Mouse (Mus musculus) midbrain, embryonic 16.5 days (tissue): ENCODE data around the gene Lrp1. TPM values are rescaled to one million over a fixed set of nuclear protein-coding genes. Genes with fewer than 3 reads are reported as not detected.

Experiments used
- ATAC-seq: fragments of 200-750 bp; cut with Nextera tagmentation; 2 replicates; pipeline ENCODE4 v1.8.0; 2017; ENCODE audit warnings: moderate TSS enrichment
- H3K27ac ChIP-seq: fragments of 300-500 bp; sonication (generic); 2 replicates; pipeline ENCODE4 v1.5.1; 2014; ENCODE audit warnings: mild to moderate bottlenecking, low read length, mixed read lengths
- H3K27me3 ChIP-seq: fragments of 300-500 bp; sonication (generic); 2 replicates; pipeline ENCODE4 v1.6.1; 2014; ENCODE audit warnings: low read depth, low read length, mixed read lengths; ENCODE audit not compliant: control insufficient read depth, insufficient read depth
- H3K36me3 ChIP-seq: fragments of 300-500 bp; sonication (generic); 2 replicates; pipeline ENCODE4 v1.6.1; 2014; ENCODE audit warnings: mild to moderate bottlenecking, low read length, moderate library complexity, mixed read lengths; ENCODE audit not compliant: control insufficient read depth, insufficient read depth
- H3K4me1 ChIP-seq: fragments of 300-500 bp; sonication (generic); 2 replicates; pipeline ENCODE4 v1.6.1; 2014; ENCODE audit warnings: mild to moderate bottlenecking, low read length, mixed read lengths; ENCODE audit not compliant: control insufficient read depth, insufficient read depth
- H3K4me2 ChIP-seq: fragments of 300-500 bp; sonication (generic); 2 replicates; pipeline ENCODE4 v1.6.1; 2014; ENCODE audit warnings: mild to moderate bottlenecking, low read length, mixed read lengths
- H3K4me3 ChIP-seq: fragments of 300-500 bp; sonication (generic); 2 replicates; pipeline ENCODE4 v1.5.1; 2014; ENCODE audit warnings: low read depth, mild to moderate bottlenecking, low read length, moderate library complexity, mixed read lengths
- H3K9ac ChIP-seq: fragments of 300-500 bp; sonication (generic); 2 replicates; pipeline ENCODE4 v1.6.1; 2014; ENCODE audit warnings: low read depth, low read length, mixed read lengths
- H3K9me3 ChIP-seq: fragments of 300-500 bp; sonication (generic); replicated peaks from 2 replicates; pipeline ENCODE4 v1.6.1; 2014; ENCODE audit warnings: mild to moderate bottlenecking, low read length, mixed read lengths; ENCODE audit not compliant: control insufficient read depth, poor library complexity, severe bottlenecking
- WGBS: fragments of 180-500 bp; shearing (Covaris S2); extraction: QIAGEN DNeasy Blood & Tissue Kit; methylation state at CpG from one replicate; pipeline ENCODE4 v1.1.7; 2014; 5-methylcytosine and 5-hydroxymethylcytosine counted together
- polyA plus RNA-seq: library from polyadenylated mRNA; unstranded; fragments of >200 nt; fragmentation: Nextera tagmentation; extraction: Ambion mirVana; gene quantifications from 2 replicates; pipeline ENCODE4 v1.2.1, GENCODE M21; 2015

The Lrp1 gene
- polyA plus RNA-seq, 1 experiment from 2014 or later: 110 TPM

DNA sequence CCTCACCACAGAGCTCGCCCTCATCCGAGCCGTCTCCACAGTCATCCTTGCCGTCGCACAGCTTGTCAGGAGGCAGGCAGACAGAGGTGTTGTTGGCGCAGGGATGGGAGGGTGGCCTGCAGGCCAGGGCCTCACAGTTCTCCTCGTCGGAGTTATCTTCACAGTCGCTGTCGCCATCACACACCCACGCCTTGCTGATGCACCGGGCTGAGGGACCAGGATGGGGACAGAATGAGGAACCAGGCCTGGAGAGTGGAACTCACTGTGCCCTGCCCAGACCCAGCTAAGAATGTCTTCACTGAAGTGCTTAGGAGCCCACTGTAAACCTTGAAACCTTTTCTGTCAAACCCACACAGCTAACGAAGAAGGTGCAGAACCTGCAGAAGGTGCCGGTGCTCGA is 43.0 kb downstream of the Lrp1 start:
- peaks cover 81% of the 10 kb centered on the region for H3K36me3 ChIP-seq
- WGBS: 94% methylated on average over 15 of the region's 15 CpGs
- no peak overlapping the region for H3K4me3 ChIP-seq
- H3K9ac ChIP-seq: no peak overlapping the region
- no peaks in the 10 kb centered on the region for H3K27me3 ChIP-seq
- H3K27ac ChIP-seq: no peak overlapping the region
- no peak overlapping the region for H3K4me2 ChIP-seq
- ATAC-seq: no peak
- no peaks in the 10 kb centered on the region for H3K9me3 ChIP-seq
- H3K4me1 ChIP-seq: no peaks in the 10 kb centered on the region

DNA sequence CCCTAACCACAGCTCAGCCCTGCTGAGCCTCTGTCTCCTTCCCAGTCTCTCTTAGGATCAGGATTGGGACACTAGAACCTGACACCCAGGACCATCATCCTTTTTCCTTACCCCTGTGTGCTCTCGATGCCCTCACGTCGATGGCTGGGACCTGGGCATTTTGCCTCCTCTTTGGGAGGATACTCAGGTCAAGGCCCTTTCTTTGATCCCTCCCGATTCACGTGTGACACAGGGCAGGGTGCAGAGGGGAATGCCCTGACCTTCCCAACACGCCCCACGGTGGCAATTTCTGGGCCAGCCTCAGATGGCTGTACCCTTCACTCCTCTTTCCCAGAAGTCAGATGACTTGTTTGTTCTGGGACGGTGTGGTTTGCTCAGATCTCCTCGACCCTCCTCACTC is 43.8 kb downstream of the Lrp1 start:
- Histone ChIP-seq H3K4me2 (no peak overlapping the region), H3K9ac (no peak overlapping the region), H3K9me3 (no peaks in the 10 kb centered on the region), H3K27me3 (no peaks in the 10 kb centered on the region), H3K36me3 (peaks cover 81% of the 10 kb centered on the region), H3K4me3 (no peak overlapping the region), H3K4me1 (no peaks in the 10 kb centered on the region), H3K27ac (no peak overlapping the region)
- ATAC-seq: no peak
- WGBS: 89% methylated on average over 9 of the region's 9 CpGs

DNA sequence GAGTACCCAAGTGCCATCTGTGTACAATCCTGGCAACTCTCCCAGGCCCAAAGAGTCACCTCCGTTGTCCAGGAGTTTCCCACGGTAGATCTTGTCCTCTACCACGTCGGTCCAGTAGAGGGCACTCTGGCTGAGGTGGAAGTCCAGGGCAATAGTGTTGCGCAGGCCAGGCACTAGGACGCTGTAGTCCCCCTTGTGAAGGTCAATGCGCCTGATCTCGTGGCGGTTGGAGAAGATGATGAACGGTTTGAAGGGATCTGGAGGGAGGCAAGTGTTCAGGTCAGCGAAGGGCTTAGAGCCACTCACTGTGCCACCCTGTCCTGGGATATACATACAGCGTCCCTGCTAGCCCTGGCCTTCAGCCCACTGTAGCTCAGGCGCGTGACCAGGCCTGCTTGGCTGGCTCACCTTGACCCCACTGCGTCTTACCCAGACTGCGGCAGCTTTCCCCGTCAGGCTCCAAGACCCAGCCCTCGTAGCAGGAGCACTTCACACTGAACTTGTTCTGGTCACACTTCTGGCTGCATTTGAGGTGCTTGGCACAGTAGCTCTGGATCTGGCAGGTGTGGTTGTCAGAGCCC is 44.5 kb downstream of the Lrp1 start:
- Histone ChIP-seq H3K4me3 (no peak overlapping the region), H3K9me3 (no peaks in the 10 kb centered on the region), H3K36me3 (peaks cover 79% of the 10 kb centered on the region), H3K27me3 (no peaks in the 10 kb centered on the region), H3K4me1 (no peaks in the 10 kb centered on the region), H3K9ac (no peak overlapping the region), H3K4me2 (no peak overlapping the region), H3K27ac (no peak overlapping the region)
- 65% methylated on average over 18 of the region's 18 CpGs for WGBS
- ATAC-seq: no peak

DNA sequence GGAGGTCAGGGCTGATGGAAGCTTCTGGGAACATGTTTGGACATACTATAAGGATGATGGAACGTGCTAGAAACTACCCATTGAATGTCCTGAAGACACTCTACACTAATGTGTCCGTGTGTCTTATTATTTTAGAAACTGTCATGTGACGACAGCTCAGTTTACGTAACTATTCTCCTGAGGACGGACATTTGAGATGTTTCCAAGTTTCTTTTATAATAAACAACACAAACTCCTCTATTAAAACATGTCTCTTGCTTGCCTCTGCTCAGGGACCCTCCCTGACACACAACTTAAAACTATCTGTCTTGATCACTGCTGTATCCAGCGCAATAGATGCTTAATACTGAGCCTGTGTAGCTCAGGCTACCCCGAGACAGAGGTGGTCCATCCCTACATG is 45.2 kb downstream of the Lrp1 start:
- H3K9me3 ChIP-seq: no peaks in the 10 kb centered on the region
- H3K36me3 ChIP-seq: peaks cover 78% of the 10 kb centered on the region
- H3K4me3 ChIP-seq: no peak overlapping the region
- no peak overlapping the region for H3K4me2 ChIP-seq
- 93% methylated on average over 7 of the region's 7 CpGs for WGBS
- H3K27ac ChIP-seq: no peak overlapping the region
- no peaks in the 10 kb centered on the region for H3K4me1 ChIP-seq
- no peak overlapping the region for H3K9ac ChIP-seq
- H3K27me3 ChIP-seq: no peaks in the 10 kb centered on the region
- ATAC-seq: no peak

DNA sequence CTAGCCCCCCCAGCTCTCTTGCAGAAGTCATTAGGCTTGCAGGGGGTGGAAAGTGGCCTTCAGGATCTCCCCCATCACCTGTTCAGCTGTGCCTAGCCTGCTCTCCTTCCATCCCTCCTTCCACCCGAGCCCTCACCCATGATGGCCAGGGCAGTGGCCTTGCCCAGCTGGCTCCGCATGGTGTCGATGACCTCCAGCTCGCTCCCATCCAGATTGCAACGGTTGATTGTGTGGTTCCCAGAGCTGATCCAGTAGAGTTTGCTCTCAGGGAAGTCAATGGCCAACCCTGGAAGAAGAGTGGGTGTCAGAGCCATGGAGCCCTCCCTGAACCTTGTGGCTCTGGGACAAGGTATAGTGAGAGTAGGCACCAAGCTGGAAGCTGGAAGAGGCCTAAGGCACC is 48.7 kb downstream of the Lrp1 start:
- no peaks in the 10 kb centered on the region for H3K9me3 ChIP-seq
- no peak overlapping the region for H3K9ac ChIP-seq
- H3K4me1 ChIP-seq: no peaks in the 10 kb centered on the region
- 91% methylated on average over 5 of the region's 5 CpGs for WGBS
- H3K4me3 ChIP-seq: no peak overlapping the region
- H3K4me2 ChIP-seq: no peak overlapping the region
- ATAC-seq: no peak
- H3K36me3 ChIP-seq: peaks cover 63% of the 10 kb centered on the region
- no peaks in the 10 kb centered on the region for H3K27me3 ChIP-seq
- H3K27ac ChIP-seq: no peak overlapping the region

DNA sequence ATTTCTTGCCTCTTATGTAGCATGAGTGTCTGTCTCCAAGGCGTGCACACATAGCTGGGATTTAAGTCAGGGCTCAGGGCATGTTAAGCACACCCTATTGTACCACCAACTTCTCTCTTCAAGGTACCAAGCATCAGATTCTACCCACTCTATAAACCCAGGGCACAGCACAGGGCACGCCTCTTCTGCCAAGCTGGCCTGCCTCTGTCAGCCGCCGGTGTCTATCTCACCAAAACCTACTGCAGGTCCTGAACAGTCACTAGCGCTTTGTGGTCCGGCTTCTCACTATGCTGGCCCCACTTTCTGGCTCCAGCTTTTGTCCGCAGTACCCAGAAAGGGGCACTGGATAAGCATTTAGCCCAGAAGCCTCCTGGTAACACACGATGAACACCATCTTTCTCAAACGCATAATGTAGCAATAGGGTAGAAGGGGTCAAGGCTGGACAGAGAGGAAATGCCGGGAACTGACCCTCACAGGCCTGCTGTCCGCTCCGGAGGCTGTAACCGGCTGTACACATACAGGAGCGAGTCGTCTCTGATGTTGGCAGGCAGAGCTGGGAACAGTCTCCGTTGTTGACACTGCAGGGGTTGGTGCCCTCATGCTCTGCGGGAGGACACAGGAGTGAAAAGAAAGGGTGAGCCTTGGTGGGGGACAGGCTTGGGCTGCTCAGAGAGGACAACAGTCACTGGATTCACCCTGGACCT is 49.9 kb downstream of the Lrp1 start:
- Histone ChIP-seq H3K9me3 (no peaks in the 10 kb centered on the region), H3K4me1 (no peaks in the 10 kb centered on the region), H3K4me2 (no peak overlapping the region), H3K27me3 (no peaks in the 10 kb centered on the region), H3K9ac (no peak overlapping the region), H3K27ac (no peak overlapping the region), H3K4me3 (no peak overlapping the region), H3K36me3 (peaks cover 63% of the 10 kb centered on the region)
- WGBS: 93% methylated on average over 17 of the region's 17 CpGs
- no peak for ATAC-seq

DNA sequence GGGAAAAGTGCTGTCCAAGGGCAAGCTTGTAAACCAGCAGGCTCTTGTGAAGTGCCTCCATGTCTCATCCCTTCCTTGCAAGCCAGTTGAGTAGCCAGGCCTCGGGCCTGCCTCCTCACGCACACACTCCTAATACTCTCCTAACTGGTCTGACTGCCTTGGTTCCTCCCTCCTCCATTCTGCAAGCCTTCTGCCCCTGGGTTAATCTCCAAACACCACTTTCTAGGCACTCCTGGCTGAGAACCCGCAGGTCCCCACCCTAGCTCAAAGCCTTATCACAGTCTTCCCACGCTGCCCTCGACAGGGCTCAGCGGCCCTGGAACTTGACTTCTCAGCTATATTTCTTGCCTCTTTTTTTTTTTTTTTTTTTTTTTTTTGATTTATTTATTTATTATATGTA is 50.6 kb downstream of the Lrp1 start:
- 88% methylated on average over 6 of the region's 6 CpGs for WGBS
- Histone ChIP-seq H3K9me3 (no peaks in the 10 kb centered on the region), H3K36me3 (peaks cover 63% of the 10 kb centered on the region), H3K4me2 (no peak overlapping the region), H3K27ac (no peak overlapping the region), H3K27me3 (no peaks in the 10 kb centered on the region), H3K9ac (no peak overlapping the region), H3K4me1 (no peaks in the 10 kb centered on the region), H3K4me3 (no peak overlapping the region)
- ATAC-seq: no peak

DNA sequence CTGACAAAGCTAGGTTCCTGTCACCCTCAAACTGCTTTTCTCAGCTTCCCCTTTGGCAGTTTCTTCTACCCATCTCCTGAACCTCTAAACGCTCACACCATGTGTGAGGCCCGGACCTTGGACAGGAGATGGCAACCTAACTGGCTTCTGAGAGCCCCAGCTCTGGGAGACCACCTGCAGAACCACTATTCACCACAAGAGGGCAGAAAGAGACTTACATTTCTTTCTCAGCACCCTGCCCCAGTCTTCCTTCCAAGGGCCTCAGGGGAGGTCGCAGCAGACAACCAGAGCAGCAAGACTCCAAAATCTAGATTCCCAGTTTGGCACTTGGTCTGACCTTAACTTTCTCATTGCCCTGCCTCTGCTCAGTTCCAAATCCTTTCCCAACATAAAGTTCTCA is 51.5 kb downstream of the Lrp1 start:
- Histone ChIP-seq H3K9me3 (no peaks in the 10 kb centered on the region), H3K27me3 (no peaks in the 10 kb centered on the region), H3K9ac (no peak overlapping the region), H3K36me3 (peaks cover 58% of the 10 kb centered on the region), H3K27ac (no peak overlapping the region), H3K4me1 (no peaks in the 10 kb centered on the region), H3K4me2 (no peak overlapping the region), H3K4me3 (no peak overlapping the region)
- ATAC-seq: no peak
- 34% methylated on average over 3 of the region's 3 CpGs for WGBS

DNA sequence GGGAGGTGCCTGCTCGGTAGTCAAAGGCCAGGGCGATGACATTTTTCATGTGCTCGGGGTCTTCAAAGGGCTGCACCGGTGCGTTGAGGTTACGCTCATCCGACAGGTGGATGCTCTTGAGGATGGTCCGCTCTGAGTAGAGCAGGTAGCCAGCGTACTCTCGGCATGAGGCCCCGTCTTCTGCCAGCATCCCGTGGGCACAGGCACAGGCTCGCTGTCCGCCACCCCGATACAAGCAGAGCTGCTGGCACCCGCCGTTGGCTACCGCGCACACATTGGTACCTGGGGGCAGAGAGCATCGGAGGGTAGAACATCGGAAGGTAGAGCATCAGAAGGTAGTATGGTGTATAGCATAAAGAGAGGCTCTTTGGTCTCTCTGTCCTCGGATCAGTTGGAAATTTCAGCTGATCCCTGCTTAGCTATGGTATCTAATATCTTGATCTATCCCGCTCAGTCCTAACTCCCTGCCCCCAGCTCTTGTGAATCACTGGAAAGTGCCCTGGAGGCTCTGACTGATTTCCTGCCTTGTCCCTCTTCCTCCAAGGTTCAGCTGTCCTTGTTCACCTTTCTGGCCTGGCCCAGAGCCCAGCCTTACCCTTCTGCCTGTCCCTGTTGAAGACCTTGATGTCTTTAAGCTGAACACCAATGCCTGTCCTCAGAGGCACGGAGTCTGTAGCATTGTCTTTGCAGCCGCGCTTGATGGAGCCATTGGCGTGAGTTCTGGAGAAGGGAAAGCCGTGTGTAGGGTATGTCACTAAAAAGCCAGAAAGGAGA is 54.2 kb downstream of the Lrp1 start:
- no peak for ATAC-seq
- H3K4me1 ChIP-seq: no peaks in the 10 kb centered on the region
- WGBS: 95% methylated on average over 28 of the region's 28 CpGs

More for the DNA sequence above, 54.2 kb downstream of the Lrp1 start:
- Histone ChIP-seq H3K9ac (no peak overlapping the region), H3K4me3 (no peak overlapping the region), H3K9me3 (no peaks in the 10 kb centered on the region), H3K4me2 (no peak overlapping the region), H3K27me3 (no peaks in the 10 kb centered on the region), H3K27ac (no peak overlapping the region), H3K36me3 (peaks cover 50% of the 10 kb centered on the region)
